Mouse (Mus musculus): ENCODE results near the gene Dpf1. TPM values are rescaled to one million over a fixed set of nuclear protein-coding genes. Genes with fewer than 3 reads are reported as not detected.

Dpf1 gene
- polyA plus RNA-seq, 1 experiment = 5.9 TPM

GRCm38 (mm10) chr7:29317558-29317957 lies 13.8 kb downstream of the Dpf1 start:
- Histone ChIP-seq H3K4me1 (ENCODE audit: control insufficient read depth, insufficient read depth, low read length) (peaks cover 11% of the 10 kb centered on the region), H3K27ac (ENCODE audit: insufficient read depth, low read length) (no peak overlapping the region), H3K36me3 (ENCODE audit: control insufficient read depth, insufficient read depth, low read length, poor library complexity, severe bottlenecking) (no peaks in the 10 kb centered on the region), H3K9ac (ENCODE audit: low read depth, poor library complexity, severe bottlenecking) (no peak overlapping the region), H3K4me3 (ENCODE audit: low read depth, low read length) (no peak overlapping the region), H3K27me3 (ENCODE audit: control insufficient read depth, insufficient read depth, low read length, poor library complexity, severe bottlenecking) (no peaks in the 10 kb centered on the region), H3K9me3 (replicated peaks; ENCODE audit: control insufficient read depth, insufficient read depth, low read length, poor library complexity, severe bottlenecking) (no peaks in the 10 kb centered on the region)
- TF ChIP-seq CTCF (IDR thresholded peaks at IDR 0.05; ENCODE audit: low read depth, low read length) = no peak
- 0 out of 2 replicates have a peak, but pooled peaks have one; percentile 47 for TF ChIP-seq EP300 (IDR thresholded peaks at IDR 0.05; ENCODE audit: insufficient read depth, low read depth, low read length)

GRCm38 (mm10) chr7:29318115-29318911 lies 14.6 kb downstream of the Dpf1 start:
- no peak for TF ChIP-seq CTCF (IDR thresholded peaks at IDR 0.05; ENCODE audit: low read depth, low read length)
- TF ChIP-seq POLR2A (IDR thresholded peaks at IDR 0.05; ENCODE audit: insufficient read depth, low read length) = no peak
- TF ChIP-seq EP300 (IDR thresholded peaks at IDR 0.05; ENCODE audit: insufficient read depth, low read depth, low read length) = no peak
- Histone ChIP-seq H3K4me3 (ENCODE audit: low read depth, low read length) (no peak overlapping the region; the same call in 1 of the 2 replicates), H3K4me1 (ENCODE audit: control insufficient read depth, insufficient read depth, low read length) (peaks cover 9% of the 10 kb centered on the region), H3K27ac (ENCODE audit: insufficient read depth, low read length) (peak overlapping the region; percentile 25; the same call in 1 of the 2 replicates), H3K9me3 (replicated peaks; ENCODE audit: control insufficient read depth, insufficient read depth, low read length, poor library complexity, severe bottlenecking) (no peaks in the 10 kb centered on the region), H3K36me3 (ENCODE audit: control insufficient read depth, insufficient read depth, low read length, poor library complexity, severe bottlenecking) (no peaks in the 10 kb centered on the region), H3K27me3 (ENCODE audit: control insufficient read depth, insufficient read depth, low read length, poor library complexity, severe bottlenecking) (no peaks in the 10 kb centered on the region), H3K9ac (ENCODE audit: low read depth, poor library complexity, severe bottlenecking) (no peak overlapping the region)

DNA sequence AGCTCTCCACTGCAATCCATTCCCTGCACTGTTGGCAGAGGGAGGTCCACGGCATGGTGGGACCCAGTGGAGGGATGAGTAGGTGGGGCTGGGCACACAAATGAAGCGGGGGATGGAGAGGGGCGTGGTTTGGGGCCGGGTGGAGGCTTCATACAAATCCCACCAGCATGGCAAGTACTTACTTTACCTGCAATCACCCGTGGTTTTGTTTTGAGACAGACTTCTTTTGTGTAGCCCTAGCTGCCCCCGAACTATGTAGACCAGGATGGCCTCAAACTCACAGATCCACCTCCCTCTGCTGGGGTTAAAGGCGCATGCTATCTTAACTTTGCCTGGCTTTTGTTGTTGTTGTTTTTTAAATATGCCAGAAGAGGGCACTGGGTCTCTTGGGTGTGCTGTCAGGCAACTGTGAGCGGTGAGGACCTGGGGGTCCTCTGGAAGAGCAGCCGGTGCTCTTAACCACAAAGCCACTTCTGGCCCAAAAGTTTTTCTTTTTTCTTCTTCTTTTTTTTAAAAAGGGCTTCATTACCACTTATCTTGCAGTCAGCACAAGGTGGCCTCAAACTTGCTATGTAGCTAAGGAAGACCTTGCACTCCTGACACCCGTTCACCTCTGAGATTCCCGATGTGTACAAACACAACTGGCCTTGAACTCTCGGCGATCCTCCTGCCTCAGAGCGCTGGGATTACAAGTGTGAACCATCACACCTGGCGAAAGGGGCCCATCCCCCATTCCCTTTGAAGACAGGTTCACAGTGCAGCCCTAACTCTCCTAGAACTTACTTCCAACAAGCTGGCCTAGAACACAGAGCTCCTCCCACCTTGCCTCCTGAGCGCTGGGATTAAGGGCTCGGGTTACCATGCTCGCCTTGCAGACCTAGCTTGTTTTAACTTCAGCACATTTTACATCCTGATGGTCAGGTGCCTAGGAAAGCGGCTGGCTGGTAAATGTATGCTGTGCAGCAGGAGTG lies 15.9 kb downstream of the Dpf1 start:
- Histone ChIP-seq H3K36me3 (ENCODE audit: control insufficient read depth, insufficient read depth, low read length, poor library complexity, severe bottlenecking) (no peaks in the 10 kb centered on the region), H3K4me1 (ENCODE audit: control insufficient read depth, insufficient read depth, low read length) (peaks cover 9% of the 10 kb centered on the region)

DNA sequence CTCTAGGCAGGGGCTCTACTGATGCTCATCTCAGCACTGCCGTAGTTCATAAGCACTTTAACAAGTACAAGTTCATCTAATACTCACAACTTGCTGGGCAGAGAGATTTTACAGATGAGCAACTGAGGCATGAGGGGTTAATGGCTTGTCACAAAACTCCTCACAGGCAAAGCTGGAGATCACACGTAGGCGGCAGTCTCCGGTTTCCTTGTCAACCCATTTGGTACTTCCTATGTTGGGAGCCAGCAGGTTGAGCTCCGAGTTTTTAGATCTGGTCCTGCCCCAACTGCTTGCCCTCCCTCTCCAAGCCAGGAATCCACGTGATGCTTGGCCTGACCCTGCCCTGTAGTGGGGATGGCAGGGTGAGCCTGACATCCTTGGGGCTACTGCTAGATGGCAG lies 23.3 kb downstream of the Dpf1 start:
- no peak for TF ChIP-seq CTCF (IDR thresholded peaks at IDR 0.05; ENCODE audit: low read depth, low read length)
- TF ChIP-seq POLR2A (IDR thresholded peaks at IDR 0.05; ENCODE audit: insufficient read depth, low read length) = no peak
- TF ChIP-seq EP300 (IDR thresholded peaks at IDR 0.05; ENCODE audit: insufficient read depth, low read depth, low read length) = no peak
- no peak overlapping the region for H3K4me3 ChIP-seq (ENCODE audit: low read depth, low read length)
- no peak overlapping the region for H3K9ac ChIP-seq (ENCODE audit: low read depth, poor library complexity, severe bottlenecking)
- no peaks in the 10 kb centered on the region for H3K36me3 ChIP-seq (ENCODE audit: control insufficient read depth, insufficient read depth, low read length, poor library complexity, severe bottlenecking)
- H3K9me3 ChIP-seq (replicated peaks; ENCODE audit: control insufficient read depth, insufficient read depth, low read length, poor library complexity, severe bottlenecking) = no peaks in the 10 kb centered on the region
- H3K27me3 ChIP-seq (ENCODE audit: control insufficient read depth, insufficient read depth, low read length, poor library complexity, severe bottlenecking) = no peaks in the 10 kb centered on the region
- no peak overlapping the region for H3K27ac ChIP-seq (ENCODE audit: insufficient read depth, low read length)
- no peaks in the 10 kb centered on the region for H3K4me1 ChIP-seq (ENCODE audit: control insufficient read depth, insufficient read depth, low read length)

More for the DNA sequence above, 15.9 kb downstream of the Dpf1 start:
- Histone ChIP-seq H3K27ac (ENCODE audit: insufficient read depth, low read length) (peak overlapping the region; percentile 5; the same call in 1 of the 2 replicates), H3K27me3 (ENCODE audit: control insufficient read depth, insufficient read depth, low read length, poor library complexity, severe bottlenecking) (no peaks in the 10 kb centered on the region), H3K9me3 (replicated peaks; ENCODE audit: control insufficient read depth, insufficient read depth, low read length, poor library complexity, severe bottlenecking) (no peaks in the 10 kb centered on the region), H3K9ac (ENCODE audit: low read depth, poor library complexity, severe bottlenecking) (no peak overlapping the region), H3K4me3 (ENCODE audit: low read depth, low read length) (no peak overlapping the region)
- TF ChIP-seq POLR2A (IDR thresholded peaks at IDR 0.05; ENCODE audit: insufficient read depth, low read length) = no peak
- TF ChIP-seq EP300 (IDR thresholded peaks at IDR 0.05; ENCODE audit: insufficient read depth, low read depth, low read length) = peak; percentile 66
- TF ChIP-seq CTCF (IDR thresholded peaks at IDR 0.05; ENCODE audit: low read depth, low read length) = peak; percentile 6

DNA sequence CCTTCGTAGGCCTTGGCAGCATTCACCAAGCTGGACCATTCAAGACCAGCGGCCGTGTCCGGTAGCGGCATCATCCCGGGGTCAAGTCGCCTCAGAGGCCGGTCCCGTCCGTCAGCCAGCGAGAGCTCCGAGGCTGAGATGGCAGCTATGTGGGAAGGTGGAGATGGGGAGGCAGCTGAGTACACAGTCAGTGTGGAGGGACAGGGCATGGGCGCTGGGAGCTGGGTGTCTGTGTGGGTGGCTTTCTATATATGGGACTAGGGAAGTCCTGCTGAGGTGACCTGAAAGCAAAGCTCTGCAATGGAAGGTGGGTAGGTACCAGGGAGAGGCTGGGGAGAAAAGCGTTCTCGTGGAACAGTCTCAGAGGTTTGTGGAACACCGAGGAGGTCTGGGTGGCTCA lies 25.2 kb downstream of the Dpf1 start:
- Histone ChIP-seq H3K4me1 (ENCODE audit: control insufficient read depth, insufficient read depth, low read length) (no peaks in the 10 kb centered on the region), H3K36me3 (ENCODE audit: control insufficient read depth, insufficient read depth, low read length, poor library complexity, severe bottlenecking) (no peaks in the 10 kb centered on the region), H3K9ac (ENCODE audit: low read depth, poor library complexity, severe bottlenecking) (no peak overlapping the region), H3K27me3 (ENCODE audit: control insufficient read depth, insufficient read depth, low read length, poor library complexity, severe bottlenecking) (no peaks in the 10 kb centered on the region), H3K9me3 (replicated peaks; ENCODE audit: control insufficient read depth, insufficient read depth, low read length, poor library complexity, severe bottlenecking) (no peaks in the 10 kb centered on the region), H3K27ac (ENCODE audit: insufficient read depth, low read length) (no peak overlapping the region), H3K4me3 (ENCODE audit: low read depth, low read length) (no peak overlapping the region)
- no peak for TF ChIP-seq CTCF (IDR thresholded peaks at IDR 0.05; ENCODE audit: low read depth, low read length)
- TF ChIP-seq POLR2A (IDR thresholded peaks at IDR 0.05; ENCODE audit: insufficient read depth, low read length) = no peak
- no peak for TF ChIP-seq EP300 (IDR thresholded peaks at IDR 0.05; ENCODE audit: insufficient read depth, low read depth, low read length)
